Mouse (Mus musculus) lung, adult 2 months (tissue): ENCODE data around the gene Slc26a10. TPM values are rescaled to one million over a fixed set of nuclear protein-coding genes. Genes with fewer than 3 reads are reported as not detected.

ENCODE experiments used
- DNase-seq: peaks from one replicate; pipeline ENCODE4 v3.0.0; 2022
- H3K4me1 ChIP-seq: fragments of 200-500 bp; 2 replicates; pipeline ENCODE4 v1.6.1; 2011; ENCODE audit warnings: low read length; ENCODE audit not compliant: control insufficient read depth, insufficient read depth
- H3K4me3 ChIP-seq: fragments of 200-500 bp; replicated peaks from 2 replicates; pipeline ENCODE3; 2011; ENCODE audit warnings: low read depth, mild to moderate bottlenecking, control low read depth, low read length; ENCODE audit errors: extremely low read depth
- CTCF ChIP-seq: fragments of 200-500 bp; IDR thresholded peaks from 2 replicates; pipeline ENCODE4 v1.5.1; 2011; ENCODE audit warnings: mild to moderate bottlenecking, low read length, control low read depth; ENCODE audit not compliant: insufficient read depth
- POLR2A ChIP-seq: fragments of 200-500 bp; IDR thresholded peaks from 2 replicates; pipeline ENCODE4 v1.6.1; 2011; ENCODE audit warnings: low read depth, mild to moderate bottlenecking, control low read depth, low read length, borderline replicate concordance; ENCODE audit errors: extremely low read depth
- WGBS: fragments of 180-500 bp; shearing (Covaris S2); methylation state at CpG from one replicate; pipeline ENCODE4 v1.1.7; 2018; 5-methylcytosine and 5-hydroxymethylcytosine counted together
- polyA plus RNA-seq: library from polyadenylated mRNA; depleted of rRNA; stranded (reverse); fragments of >200 nt; gene quantifications from 2 replicates; pipeline ENCODE4 v1.2.3, GENCODE M21; 2012

The Slc26a10 gene
- polyA plus RNA-seq, 1 experiment, result 7.4 TPM

DNA sequence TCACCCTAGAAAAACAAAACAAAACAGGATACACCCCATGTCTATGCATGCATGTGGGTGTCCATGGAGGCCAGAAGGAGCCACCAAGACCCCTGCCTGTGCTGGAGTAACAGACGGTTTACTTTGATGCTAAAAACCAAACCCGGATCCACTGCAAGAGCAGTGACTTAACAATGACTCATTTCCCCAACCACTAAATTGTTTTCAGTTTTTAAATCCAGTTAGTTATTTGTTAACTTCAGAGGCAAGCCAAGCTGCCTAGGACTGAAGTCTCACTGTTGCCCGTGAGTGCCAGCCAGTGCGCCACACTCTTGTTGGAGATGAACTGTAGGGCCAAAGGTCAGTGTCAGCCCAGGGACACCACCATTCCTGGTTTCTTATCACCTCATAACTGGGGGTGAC lies 30.0 kb downstream of the Slc26a10 start:
- WGBS, result 64% methylated on average over 4 of the region's 4 CpGs
- no peak for TF ChIP-seq POLR2A
- no peak for TF ChIP-seq CTCF
- no peaks in the 10 kb centered on the region for H3K4me1 ChIP-seq
- no peak for DNase-seq
- no peak overlapping the region for H3K4me3 ChIP-seq

DNA sequence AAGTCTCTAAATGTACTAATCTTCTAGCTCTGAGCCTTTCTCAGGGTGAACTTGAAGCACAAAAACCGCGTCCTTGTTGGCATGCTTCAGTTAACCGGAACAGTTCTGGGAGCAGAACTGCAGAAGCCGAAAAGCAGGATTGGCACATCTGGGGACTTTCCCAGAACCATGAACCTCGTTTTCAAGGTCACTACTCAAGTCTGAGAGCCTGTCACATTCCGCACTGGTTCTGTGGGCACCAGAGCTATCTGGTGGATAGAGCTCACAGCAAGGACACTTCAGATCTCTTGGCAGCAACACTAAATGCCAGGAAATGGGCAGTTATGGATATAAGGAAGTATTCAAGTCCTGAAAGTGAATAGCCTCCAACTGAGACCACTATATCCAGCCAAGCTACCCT lies 33.3 kb downstream of the Slc26a10 start:
- Histone ChIP-seq H3K4me3 (no peak overlapping the region), H3K4me1 (no peaks in the 10 kb centered on the region)
- TF ChIP-seq POLR2A (no peak), CTCF (no peak)
- 60% methylated on average over 6 of the region's 6 CpGs for WGBS
- no peak for DNase-seq

DNA sequence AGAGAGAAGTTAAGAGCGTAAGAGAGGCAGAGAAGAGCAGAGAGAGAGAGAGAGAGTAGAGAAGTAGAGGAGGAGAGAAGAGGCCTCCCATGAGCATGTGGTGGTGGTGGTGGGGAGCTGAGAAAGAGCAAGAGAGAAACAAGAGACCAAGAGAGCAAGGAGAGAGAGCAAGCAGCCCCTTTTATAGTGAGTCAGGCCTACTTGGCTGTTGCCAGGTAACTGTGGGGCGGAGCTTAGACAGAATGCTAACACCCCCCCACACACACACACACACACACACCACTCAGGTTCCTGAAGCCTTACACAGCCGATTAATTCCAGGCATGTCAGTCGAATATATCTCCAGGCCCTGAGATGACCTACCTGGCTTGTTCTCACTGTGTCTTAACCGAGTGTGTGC lies 35.1 kb downstream of the Slc26a10 start:
- 57% methylated on average over 5 of the region's 5 CpGs for WGBS
- no peak overlapping the region for H3K4me3 ChIP-seq
- H3K4me1 ChIP-seq, result no peaks in the 10 kb centered on the region
- TF ChIP-seq POLR2A (no peak), CTCF (no peak)
- DNase-seq, result no peak

DNA sequence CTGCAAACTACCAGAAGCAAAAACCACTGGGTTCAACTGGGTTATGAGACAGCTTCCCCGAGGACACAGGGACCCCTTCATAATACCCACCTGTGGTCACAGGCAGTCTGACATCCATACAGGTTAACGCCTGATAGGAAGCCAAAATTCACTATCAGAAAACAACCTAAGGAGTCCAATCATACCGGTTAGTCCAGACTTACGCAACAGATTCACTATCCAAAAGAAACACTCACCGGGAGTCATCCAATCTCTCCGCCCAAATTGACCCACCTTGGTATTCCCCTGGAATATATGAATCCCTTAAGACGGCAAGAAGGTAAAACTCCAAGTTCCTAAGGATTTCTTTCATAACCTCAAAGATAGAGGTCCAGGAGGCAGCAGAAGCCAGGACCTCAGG lies 35.9 kb downstream of the Slc26a10 start:
- DNase-seq, result no peak
- Histone ChIP-seq H3K4me3 (no peak overlapping the region), H3K4me1 (no peaks in the 10 kb centered on the region)
- 64% methylated on average over 7 of the region's 7 CpGs for WGBS
- TF ChIP-seq POLR2A (no peak), CTCF (no peak)

DNA sequence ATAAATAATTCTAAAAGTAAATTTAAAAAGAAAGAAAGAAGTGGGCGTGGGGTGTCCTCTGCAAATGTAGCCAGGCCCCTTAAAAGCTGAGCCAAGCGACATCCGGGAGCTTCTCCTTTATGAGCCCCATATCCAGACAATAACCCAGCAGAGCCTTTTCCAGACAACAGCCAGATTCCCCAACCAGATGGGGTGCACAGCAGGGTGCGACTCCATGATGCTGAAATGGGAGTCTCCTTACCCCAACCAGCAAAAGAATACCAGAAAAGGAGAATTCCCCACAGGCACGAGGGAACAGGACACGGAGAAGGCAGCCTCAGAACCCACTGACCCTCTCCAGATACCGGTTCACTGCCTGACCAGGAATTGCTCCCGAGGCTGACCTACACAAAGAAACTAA lies 37.2 kb downstream of the Slc26a10 start:
- no peak for DNase-seq
- no peak overlapping the region for H3K4me3 ChIP-seq
- TF ChIP-seq CTCF, result no peak
- TF ChIP-seq POLR2A, result no peak
- no peaks in the 10 kb centered on the region for H3K4me1 ChIP-seq
- 87% methylated on average over 8 of the region's 8 CpGs for WGBS

DNA sequence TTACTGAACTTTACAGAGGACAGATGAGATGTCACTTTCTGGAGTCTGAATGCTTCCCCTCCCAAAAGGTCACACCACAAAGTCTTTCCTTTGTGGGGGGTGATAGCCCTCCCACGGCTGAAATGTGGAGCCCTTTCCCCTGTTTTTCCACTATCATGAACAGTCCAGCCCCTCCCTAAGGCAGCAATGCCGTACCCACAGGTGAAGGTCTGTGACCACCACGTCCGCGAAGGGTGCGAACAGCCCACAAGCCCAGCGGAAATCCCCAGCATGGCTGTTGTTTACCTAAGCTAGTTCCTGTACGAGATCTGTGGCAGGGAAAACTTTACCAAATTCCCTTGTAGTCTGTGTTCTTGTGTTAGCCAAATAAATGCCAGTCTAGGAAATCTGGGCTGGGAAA lies 38.9 kb downstream of the Slc26a10 start:
- no peak overlapping the region for H3K4me3 ChIP-seq
- 38% methylated on average over 8 of the region's 8 CpGs for WGBS

DNA sequence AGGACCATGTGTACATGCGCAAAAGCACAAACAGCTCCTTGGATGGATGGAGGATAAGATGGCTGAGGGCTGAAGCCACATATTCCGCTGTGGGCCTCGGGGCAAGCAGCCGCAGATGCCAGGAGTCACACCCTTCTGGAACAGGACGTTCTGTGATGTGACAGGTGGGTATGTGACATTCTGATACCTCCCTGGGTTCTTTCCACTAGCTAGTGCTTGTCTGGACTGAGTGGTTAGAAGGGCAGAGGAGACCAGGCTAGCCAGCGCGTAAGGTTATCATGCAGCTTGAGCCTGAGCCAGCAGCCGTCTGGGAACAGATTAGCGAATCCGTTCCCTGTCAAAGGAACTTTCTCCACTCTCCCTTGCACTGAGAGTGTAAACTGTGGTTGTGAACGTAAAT lies 39.5 kb downstream of the Slc26a10 start:
- H3K4me1 ChIP-seq, result no peaks in the 10 kb centered on the region
- H3K4me3 ChIP-seq, result no peak overlapping the region
- no peak for DNase-seq
- TF ChIP-seq POLR2A, result no peak
- WGBS, result 66% methylated on average over 11 of the region's 11 CpGs

More for the DNA sequence above, 38.9 kb downstream of the Slc26a10 start:
- DNase-seq, result no peak
- H3K4me1 ChIP-seq, result no peaks in the 10 kb centered on the region
- TF ChIP-seq POLR2A (no peak), CTCF (no peak)

DNA sequence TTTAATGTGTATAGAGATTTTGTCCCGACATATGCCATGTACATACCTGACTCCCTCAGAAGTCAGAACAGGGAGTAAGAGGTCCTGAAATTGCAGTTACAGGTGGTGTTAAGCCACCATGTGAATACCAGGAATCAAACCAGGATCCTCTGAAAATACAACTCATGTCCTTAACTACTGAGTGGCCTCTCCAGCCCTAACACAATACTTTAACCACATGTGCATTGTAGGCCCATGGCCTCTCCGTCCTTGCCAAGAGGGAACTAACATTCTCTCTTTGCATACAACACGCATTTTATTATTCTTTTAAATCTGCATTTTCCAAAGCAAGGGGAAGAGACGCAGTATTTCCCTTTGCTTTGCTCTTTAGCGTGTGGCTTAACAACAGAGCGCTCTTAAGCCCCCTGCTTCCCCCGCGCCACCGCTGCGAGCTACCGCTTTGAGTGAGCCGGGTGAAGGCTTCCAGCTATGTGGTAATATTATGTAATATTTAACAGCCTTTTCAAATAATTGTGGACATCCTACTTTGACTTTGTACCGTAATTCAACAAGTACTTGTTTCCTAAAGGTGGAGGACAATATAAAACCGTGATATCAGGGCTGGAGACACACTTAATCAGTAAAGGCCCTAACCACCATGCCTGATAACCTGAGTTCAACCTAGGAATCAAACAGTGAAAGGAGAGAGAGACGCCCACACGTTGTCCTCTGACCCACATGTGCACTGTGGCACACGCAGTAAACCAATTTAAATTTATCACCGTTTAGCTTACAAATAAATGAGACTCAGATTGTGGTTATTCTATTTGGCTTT lies 41.9 kb downstream of the Slc26a10 start:
- no peak overlapping the region for H3K4me3 ChIP-seq
- DNase-seq, result no peak
- no peak for TF ChIP-seq CTCF
- TF ChIP-seq POLR2A, result no peak
- WGBS, result 71% methylated on average over 18 of the region's 18 CpGs
- no peaks in the 10 kb centered on the region for H3K4me1 ChIP-seq

DNA sequence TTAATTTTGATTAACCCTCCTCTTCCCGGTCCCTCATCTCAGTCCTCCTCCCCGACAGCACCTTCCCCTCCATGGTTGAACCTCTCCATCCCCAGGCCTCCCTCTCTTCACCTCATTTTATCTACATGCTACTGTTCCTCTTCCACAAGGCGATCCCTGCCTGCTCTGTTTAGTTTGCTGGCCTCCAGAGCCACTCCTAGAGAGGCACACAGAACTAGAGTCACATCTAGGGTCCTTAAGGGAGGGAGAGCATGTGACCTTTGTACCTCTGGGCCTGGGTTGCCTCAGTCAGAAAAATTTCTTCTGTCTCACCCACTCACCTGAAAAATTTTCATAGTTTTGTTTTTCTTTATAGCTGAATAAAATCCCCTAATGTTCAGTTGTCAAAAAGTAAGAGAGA lies 42.5 kb downstream of the Slc26a10 start:
- TF ChIP-seq CTCF, result no peak
- TF ChIP-seq POLR2A, result no peak
- WGBS, result 72% methylated on average over 3 of the region's 3 CpGs
- H3K4me3 ChIP-seq, result no peak overlapping the region
- no peak for DNase-seq
- H3K4me1 ChIP-seq, result no peaks in the 10 kb centered on the region

DNA sequence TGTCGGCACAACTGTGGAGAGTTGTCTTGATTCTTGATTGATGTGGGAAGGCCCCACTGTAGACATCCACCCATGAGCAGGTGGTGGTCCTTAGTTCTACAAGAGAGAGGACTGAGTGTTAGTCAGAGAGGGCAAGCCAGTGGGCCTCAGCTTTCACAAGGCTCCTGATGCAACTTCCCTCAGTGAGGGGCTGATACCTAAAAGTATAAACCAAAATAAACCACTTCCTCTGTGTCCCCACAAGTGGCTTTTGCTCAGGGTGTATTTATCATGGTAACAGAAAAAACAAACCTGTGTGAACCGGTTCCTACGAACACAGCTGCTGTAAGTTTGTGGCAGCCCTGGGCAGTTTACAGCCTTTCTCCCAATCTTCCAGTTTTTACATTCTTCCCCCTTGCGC lies 43.9 kb downstream of the Slc26a10 start:
- Histone ChIP-seq H3K4me1 (no peaks in the 10 kb centered on the region), H3K4me3 (no peak overlapping the region)
- DNase-seq, result no peak
- 59% methylated on average over 4 of the region's 4 CpGs for WGBS
- no peak for TF ChIP-seq POLR2A
- TF ChIP-seq CTCF, result no peak

DNA sequence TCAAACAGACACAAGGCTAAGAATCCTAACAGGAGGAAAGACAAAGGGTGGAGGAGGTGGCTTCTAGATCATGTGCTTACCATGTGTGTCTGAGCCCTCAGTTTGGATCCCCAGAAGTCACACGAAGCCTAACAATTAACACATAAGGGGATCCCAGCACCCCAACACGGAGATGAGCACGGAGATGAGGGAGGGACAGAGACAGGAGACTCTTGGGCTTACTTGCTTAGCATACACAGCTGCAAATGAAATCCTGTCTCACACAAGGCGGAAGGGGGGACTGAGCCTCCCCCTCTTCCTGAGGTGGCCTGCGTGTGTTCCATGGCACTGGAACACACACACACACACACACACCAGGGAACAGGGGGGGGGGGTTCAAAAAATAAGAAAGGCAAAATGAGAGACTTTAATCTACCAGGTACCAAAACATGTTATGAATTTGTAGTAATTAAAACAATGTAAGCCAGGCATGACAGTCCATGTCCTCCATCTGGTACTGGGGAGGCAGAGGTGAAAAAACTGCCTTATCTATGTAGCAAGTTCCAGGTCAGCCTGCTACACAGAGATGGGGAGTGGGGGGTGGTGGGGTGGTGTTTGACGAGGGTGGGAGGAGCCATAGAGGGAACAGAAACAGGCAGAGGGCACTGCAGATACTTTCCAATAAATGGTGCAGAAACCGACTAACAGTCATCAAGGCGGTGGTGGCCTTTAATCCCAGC lies 45.2 kb downstream of the Slc26a10 start:
- no peak for DNase-seq
- TF ChIP-seq CTCF (no peak), POLR2A (no peak)
- WGBS, result 39% methylated on average over 8 of the region's 8 CpGs

More for the DNA sequence above, 45.2 kb downstream of the Slc26a10 start:
- Histone ChIP-seq H3K4me1 (no peaks in the 10 kb centered on the region), H3K4me3 (no peak overlapping the region)
